Mouse (Mus musculus): ENCODE measurements around the gene Susd4.

Gene Susd4

DNA sequence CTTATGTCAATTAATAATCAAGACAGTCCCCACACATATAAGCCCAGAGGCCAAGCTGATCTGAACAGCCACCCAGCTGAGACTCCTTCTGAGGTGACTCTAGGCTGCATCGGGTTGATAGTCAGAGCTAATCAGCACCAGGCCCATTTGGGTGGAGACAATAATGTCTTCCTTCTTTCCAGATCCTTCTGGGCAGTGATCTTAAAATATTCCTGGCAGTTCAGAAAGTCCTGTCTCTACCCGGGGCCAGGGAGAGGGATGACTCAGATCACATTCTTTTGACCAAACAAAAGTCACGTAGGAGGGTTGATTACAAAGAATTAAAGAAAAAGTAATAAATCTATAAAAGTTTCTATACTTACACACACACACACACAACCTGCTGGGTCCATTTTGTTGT is 180.3 kb downstream of the Susd4 start:
- in situ Hi-C loops (cut with MboI; ENCODE audit: low pct_unique_long_range_greater_than_20kb in 1 of 2, low sequenced_read_pairs in 2 of 2, unreplicated experiment in 1 of 2) = no loop called here

DNA sequence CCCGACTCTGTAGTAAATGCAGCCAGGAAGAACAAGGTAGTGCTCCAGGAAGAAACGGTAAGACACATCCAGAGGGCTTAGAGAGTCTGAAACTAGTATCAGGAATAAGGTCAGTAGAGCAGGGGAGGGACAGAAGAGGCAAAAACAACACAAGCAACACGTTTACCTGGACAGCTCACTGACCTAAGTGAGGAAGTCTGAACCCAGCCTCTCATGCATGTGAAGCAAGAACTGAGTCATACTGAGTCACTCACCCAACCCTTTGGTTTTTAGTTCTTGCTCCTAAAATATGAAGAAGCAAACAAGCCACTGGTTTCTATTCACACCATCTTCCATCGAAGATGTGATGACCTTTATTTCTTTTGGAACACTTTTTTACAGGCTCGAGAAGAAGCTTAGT is 181.0 kb downstream of the Susd4 start:
- in situ Hi-C loops (cut with MboI; ENCODE audit: low pct_unique_long_range_greater_than_20kb in 1 of 2, low sequenced_read_pairs in 2 of 2, unreplicated experiment in 1 of 2) = no loop called here

DNA sequence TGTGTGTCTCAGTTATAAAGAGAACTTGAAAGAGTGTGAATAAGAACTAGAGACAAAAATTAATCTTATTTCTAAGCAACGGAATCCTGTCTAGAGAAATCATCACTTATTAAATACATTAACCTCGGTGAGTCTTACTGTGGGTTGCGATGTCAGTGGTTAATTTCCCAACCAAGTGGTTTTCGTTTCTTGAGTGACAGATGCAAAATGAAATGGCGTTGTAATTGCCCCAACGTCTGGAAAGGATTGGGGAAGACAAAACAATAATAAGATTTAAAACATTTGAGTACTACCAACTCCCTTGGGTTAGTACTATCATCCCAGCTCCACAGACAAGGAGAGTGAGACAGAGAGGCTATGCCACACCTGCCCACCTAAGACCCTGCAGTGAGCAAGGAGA is 181.9 kb downstream of the Susd4 start:
- in situ Hi-C loops (cut with MboI; ENCODE audit: low pct_unique_long_range_greater_than_20kb in 1 of 2, low sequenced_read_pairs in 2 of 2, unreplicated experiment in 1 of 2) = no loop called here

Data from mouse embryonic stem cell (cell line).